Mouse (Mus musculus): ENCODE measurements around the gene A730015C16Rik. TPM values are rescaled to one million over a fixed set of nuclear protein-coding genes. Genes with fewer than 3 reads are reported as not detected.
A peak's percentile ranks its signal among the peaks of the same experiment; 100 is the strongest.

Gene A730015C16Rik
- 0.53 TPM for polyA plus RNA-seq (2021)

GRCm38 (mm10) chr4:108848505-108848848, at the start of gene A730015C16Rik:
Gene A730015C16Rik, minus strand, starts transcription at chr4:108848619.
- in situ Hi-C loops (cut with MboI; ENCODE audit: low pct_unique_long_range_greater_than_20kb) = no loop called here
- ChIA-PET CTCF (interaction anchor here (1.2 kb wide), 1 partner anchor 11 kb away, joined by 3 read pairs; no protein-coding TSS in a partner anchor), POLR2A (interaction anchor here (1.2 kb wide), 1 partner anchor 13 kb away, joined by 3 read pairs; no protein-coding TSS in a partner anchor)
- no peak for ATAC-seq
- H3K27me3 ChIP-seq = no peaks in the 10 kb centered on the region
- no peak for DNase-seq (ENCODE audit: low read depth, low spot score)
- TF ChIP-seq CTCF (IDR thresholded peaks at IDR 0.05) = no peak

GRCm38 (mm10) chr4:108890876-108891275, 42.5 kb upstream of the A730015C16Rik start:
- ATAC-seq (no peak), DNase-seq (ENCODE audit: low read depth, low spot score) (no peak)
- POLR2A ChIA-PET = no interaction called here
- H3K27me3 ChIP-seq = no peaks in the 10 kb centered on the region
- TF ChIP-seq CTCF (IDR thresholded peaks at IDR 0.05) = no peak
- in situ Hi-C loops (cut with MboI; ENCODE audit: low pct_unique_long_range_greater_than_20kb) = no loop called here
- CTCF ChIA-PET = no interaction called here

DNA sequence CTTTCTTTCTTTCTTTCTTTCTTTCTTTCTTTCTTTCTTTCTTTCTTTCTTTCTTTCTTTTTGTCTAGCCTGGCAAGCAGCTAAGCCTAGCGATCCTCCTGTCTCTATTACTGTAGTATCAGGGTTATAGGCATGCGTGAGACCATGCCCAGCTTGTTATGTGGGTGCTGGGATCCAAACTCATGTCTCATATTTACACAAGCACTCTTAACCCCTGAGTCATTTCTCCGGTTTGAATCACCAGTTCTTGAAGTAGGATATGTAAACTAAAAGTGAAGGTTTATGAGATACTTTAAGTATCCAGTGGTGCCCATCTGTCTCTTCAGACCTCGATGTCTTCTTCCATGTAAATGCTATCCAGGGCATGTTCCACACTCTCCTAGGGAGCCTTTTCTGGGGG, 39.0 kb upstream of the A730015C16Rik start:
- in situ Hi-C loops (cut with MboI; ENCODE audit: low pct_unique_long_range_greater_than_20kb) = no loop called here
- H3K27me3 ChIP-seq = no peaks in the 10 kb centered on the region
- CTCF ChIA-PET = interaction anchor here (0.9 to 1.3 kb wide), 2 partner anchors 10 to 18 kb away, joined by 3 read pairs; no protein-coding TSS in a partner anchor
- ATAC-seq = no peak
- DNase-seq (ENCODE audit: low read depth, low spot score) = no peak
- TF ChIP-seq CTCF (IDR thresholded peaks at IDR 0.05) = no peak
- POLR2A ChIA-PET = no interaction called here

- ATAC-seq (no peak), DNase-seq (ENCODE audit: low read depth, low spot score) (no peak)
- in situ Hi-C loops (cut with MboI; ENCODE audit: low pct_unique_long_range_greater_than_20kb) = no loop called here
- POLR2A ChIA-PET = no interaction called here
- no peaks in the 10 kb centered on the region for H3K27me3 ChIP-seq
- TF ChIP-seq CTCF (IDR thresholded peaks at IDR 0.05) = no peak
- CTCF ChIA-PET = no interaction called here
These were observed 35.4 kb upstream of the A730015C16Rik start for GRCm38 (mm10) chr4:108883815-108884214.

DNA sequence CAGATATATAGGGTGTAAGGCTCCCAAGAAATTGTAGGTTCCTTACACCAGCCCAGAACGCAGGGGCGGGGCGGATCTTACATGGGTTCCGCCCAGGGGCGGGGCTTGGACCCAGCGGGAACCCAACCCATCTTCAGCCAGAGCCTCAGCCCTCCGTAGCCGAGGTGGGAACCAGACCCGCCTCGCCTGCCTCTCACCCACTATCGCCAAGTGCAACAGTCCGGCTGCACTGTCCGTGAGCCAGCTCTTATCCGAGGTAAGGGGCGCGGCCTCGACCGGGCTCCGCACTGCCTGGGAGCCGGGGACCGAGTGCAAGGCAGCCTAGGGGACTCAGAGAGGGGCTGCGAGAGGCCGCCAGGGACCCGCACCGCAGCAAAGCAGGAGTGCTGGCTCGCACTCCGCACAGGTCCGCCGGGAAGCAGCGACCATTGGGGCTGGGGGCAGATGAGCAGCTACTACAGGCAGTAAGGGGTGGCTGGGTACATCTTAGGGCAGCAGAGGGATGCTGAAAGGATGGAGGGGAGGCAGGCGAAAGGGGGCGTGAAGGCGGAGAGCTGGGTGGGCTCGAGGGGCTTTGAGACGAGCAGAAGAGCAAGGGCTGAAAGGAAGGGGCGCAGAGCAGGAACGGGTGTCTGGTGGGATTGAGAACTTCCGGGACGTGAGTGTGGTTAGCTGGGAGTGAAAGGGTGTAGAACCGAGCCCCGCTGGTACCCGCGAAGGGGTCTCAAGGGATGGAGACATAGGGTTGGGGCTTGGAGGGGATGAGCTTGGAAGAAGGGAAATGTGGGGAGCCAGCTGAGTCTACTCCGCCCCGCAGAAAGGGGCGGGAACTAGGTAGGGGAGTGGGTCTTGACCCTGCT, 30.8 kb upstream of the A730015C16Rik start, which contains the start of gene Rab3b:
Gene Rab3b, plus strand, starts transcription at position 101 of the 860 bp plus-strand sequence.
- ChIA-PET POLR2A (no interaction called here), CTCF (no interaction called here)
- DNase-seq (ENCODE audit: low read depth, low spot score) (no peak), ATAC-seq (no peak)
- no peaks in the 10 kb centered on the region for H3K27me3 ChIP-seq
- no peak for TF ChIP-seq CTCF (IDR thresholded peaks at IDR 0.05)
- in situ Hi-C loops (cut with MboI; ENCODE audit: low pct_unique_long_range_greater_than_20kb) = no loop called here

- ChIA-PET CTCF (interaction anchor here (1.7 kb wide), 1 partner anchor 63 kb away, joined by 3 read pairs; no protein-coding TSS in a partner anchor), POLR2A (no interaction called here)
- no peak for ATAC-seq
- DNase-seq (ENCODE audit: low read depth, low spot score) = no peak
- H3K27me3 ChIP-seq = no peaks in the 10 kb centered on the region
- in situ Hi-C loops (cut with MboI; ENCODE audit: low pct_unique_long_range_greater_than_20kb) = no loop called here
- no peak for TF ChIP-seq CTCF (IDR thresholded peaks at IDR 0.05)
These were observed 29.5 kb upstream of the A730015C16Rik start for GRCm38 (mm10) chr4:108877901-108878300.

DNA sequence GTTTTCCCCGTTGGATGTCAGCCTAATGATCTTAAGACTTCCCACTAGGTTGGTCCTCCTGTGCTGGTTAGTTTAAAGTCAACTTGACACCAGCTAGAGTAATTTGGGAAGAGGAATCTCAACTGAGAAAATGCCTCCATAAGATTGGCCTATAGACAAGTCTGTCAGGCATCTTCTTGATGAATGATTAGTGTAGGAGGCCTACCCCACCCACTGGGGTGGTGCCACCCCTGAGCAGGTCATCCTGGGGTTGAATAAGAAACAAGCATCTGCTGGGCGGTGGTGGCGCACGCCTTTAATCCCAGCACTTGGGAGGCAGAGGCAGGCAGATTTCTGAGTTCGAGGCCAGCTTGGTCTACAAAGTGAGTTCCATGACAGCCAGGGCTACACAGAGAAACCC, 25.3 kb upstream of the A730015C16Rik start:
- no peaks in the 10 kb centered on the region for H3K27me3 ChIP-seq
- CTCF ChIA-PET = interaction anchor here (1.5 kb wide), 1 partner anchor 103 kb away, joined by 4 read pairs; no protein-coding TSS in a partner anchor
- TF ChIP-seq CTCF (IDR thresholded peaks at IDR 0.05) = no peak
- in situ Hi-C loops (cut with MboI; ENCODE audit: low pct_unique_long_range_greater_than_20kb) = no loop called here
- ATAC-seq = no peak
- POLR2A ChIA-PET = no interaction called here
- DNase-seq (ENCODE audit: low read depth, low spot score) = no peak

- no peaks in the 10 kb centered on the region for H3K27me3 ChIP-seq
- DNase-seq (ENCODE audit: low read depth, low spot score) (no peak), ATAC-seq (no peak)
- in situ Hi-C loops (cut with MboI; ENCODE audit: low pct_unique_long_range_greater_than_20kb) = loop anchor here (5.0 kb wide), 2 partner anchors 117 to 297 kb away; no protein-coding TSS in a partner anchor
- peak; percentile 43 for TF ChIP-seq CTCF (IDR thresholded peaks at IDR 0.05)
- CTCF ChIA-PET = interaction anchor here (1.2 to 1.9 kb wide), 2 partner anchors 18 to 107 kb away, joined by 3 to 7 read pairs; no protein-coding TSS in a partner anchor
- POLR2A ChIA-PET = no interaction called here
These were observed 21.4 kb upstream of the A730015C16Rik start for GRCm38 (mm10) chr4:108869730-108870374.

DNA sequence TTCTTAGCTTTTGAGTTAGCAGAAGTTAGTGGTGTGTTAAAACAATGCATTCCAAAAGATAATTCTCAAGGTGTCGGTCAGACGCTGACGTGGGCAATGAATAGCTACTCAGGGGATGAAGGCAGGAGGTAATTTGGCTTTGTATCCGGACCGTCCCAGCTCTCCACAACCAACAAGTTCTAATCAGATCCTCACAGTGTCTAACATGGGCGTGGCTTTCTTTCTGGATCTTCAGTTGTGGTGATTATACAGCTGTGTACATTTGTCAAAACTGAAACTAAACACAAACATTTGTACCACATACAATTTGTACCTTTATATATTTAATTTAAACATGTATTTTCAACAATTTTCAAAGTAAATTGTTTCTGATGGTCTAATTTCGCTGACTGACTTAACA, 18.4 kb upstream of the A730015C16Rik start:
- H3K27me3 ChIP-seq = no peaks in the 10 kb centered on the region
- CTCF ChIA-PET = no interaction called here
- DNase-seq (ENCODE audit: low read depth, low spot score) = no peak
- in situ Hi-C loops (cut with MboI; ENCODE audit: low pct_unique_long_range_greater_than_20kb) = loop anchor here (5.0 kb wide), 2 partner anchors 120 to 300 kb away; no protein-coding TSS in a partner anchor
- no peak for TF ChIP-seq CTCF (IDR thresholded peaks at IDR 0.05)
- ATAC-seq = no peak
- POLR2A ChIA-PET = no interaction called here

GRCm38 (mm10) chr4:108847715-108848504, 509 bp downstream of the A730015C16Rik start, which contains the start of gene Kti12:
Gene Kti12, plus strand, starts transcription at chr4:108847785.
- DNase-seq (ENCODE audit: low read depth, low spot score) (peak; percentile 56), ATAC-seq (peak; percentile 82)
- POLR2A ChIA-PET = interaction anchor here (0.6 to 1.3 kb wide), 5 partner anchors 9 to 47 kb away, joined by 3 to 4 read pairs (median 3); partner anchors contain the start of gene Txndc12
- in situ Hi-C loops (cut with MboI; ENCODE audit: low pct_unique_long_range_greater_than_20kb) = no loop called here
- TF ChIP-seq CTCF (IDR thresholded peaks at IDR 0.05) = no peak
- CTCF ChIA-PET = interaction anchor here (1.2 kb wide), 1 partner anchor 10 kb away, joined by 3 read pairs; no protein-coding TSS in a partner anchor
- H3K27me3 ChIP-seq = no peaks in the 10 kb centered on the region

Data from Patski (cell line).